Mouse (Mus musculus) stomach, embryonic 15.5 days (tissue): Measurements from ENCODE around the gene Lsamp. TPM values are rescaled to one million over a fixed set of nuclear protein-coding genes. Genes with fewer than 3 reads are reported as not detected.

Source experiments
- ATAC-seq: fragments of 200-750 bp; cut with Nextera tagmentation; 2 replicates; pipeline ENCODE4 v1.8.0; 2017; ENCODE audit warnings: low read depth, moderate number of reproducible peaks, moderate TSS enrichment; ENCODE audit not compliant: insufficient read depth, low FRiP score
- H3K27ac ChIP-seq: fragments of 300-500 bp; sonication (generic); 2 replicates; pipeline ENCODE4 v1.5.1; 2015; ENCODE audit warnings: mild to moderate bottlenecking, inconsistent platforms
- H3K27me3 ChIP-seq: fragments of 300-500 bp; sonication (generic); replicated peaks from 2 replicates; pipeline ENCODE4 v1.6.1; 2015; ENCODE audit warnings: inconsistent platforms
- H3K36me3 ChIP-seq: fragments of 300-500 bp; sonication (generic); 2 replicates; pipeline ENCODE4 v1.6.1; 2015; ENCODE audit warnings: inconsistent platforms
- H3K4me1 ChIP-seq: fragments of 300-500 bp; sonication (generic); 2 replicates; pipeline ENCODE4 v1.6.1; 2015; ENCODE audit warnings: inconsistent platforms
- H3K4me2 ChIP-seq: fragments of 300-500 bp; sonication (generic); 2 replicates; pipeline ENCODE4 v1.6.1; 2015; ENCODE audit warnings: mild to moderate bottlenecking, inconsistent platforms
- H3K4me3 ChIP-seq: fragments of 300-500 bp; sonication (generic); replicated peaks from 2 replicates; pipeline ENCODE4 v1.5.1; 2015; ENCODE audit warnings: inconsistent platforms
- H3K9ac ChIP-seq: fragments of 300-500 bp; sonication (generic); 2 replicates; pipeline ENCODE4 v1.6.1; 2015; ENCODE audit warnings: inconsistent platforms
- H3K9me3 ChIP-seq: fragments of 300-500 bp; sonication (generic); 2 replicates; pipeline ENCODE4 v1.6.1; 2016; ENCODE audit warnings: inconsistent platforms
- WGBS: fragments of 180-500 bp; shearing (Covaris S2); methylation state at CpG from one replicate; pipeline ENCODE4 v1.1.7; 2015; 5-methylcytosine and 5-hydroxymethylcytosine counted together
- polyA plus RNA-seq: library from polyadenylated mRNA; unstranded; fragments of >200 nt; fragmentation: Nextera tagmentation; extraction: Ambion mirVana; gene quantifications from 2 replicates; pipeline ENCODE4 v1.2.1, GENCODE M21; 2015

Gene Lsamp
- polyA plus RNA-seq, 1 experiment from 2014 or later, result 8.5 TPM

DNA sequence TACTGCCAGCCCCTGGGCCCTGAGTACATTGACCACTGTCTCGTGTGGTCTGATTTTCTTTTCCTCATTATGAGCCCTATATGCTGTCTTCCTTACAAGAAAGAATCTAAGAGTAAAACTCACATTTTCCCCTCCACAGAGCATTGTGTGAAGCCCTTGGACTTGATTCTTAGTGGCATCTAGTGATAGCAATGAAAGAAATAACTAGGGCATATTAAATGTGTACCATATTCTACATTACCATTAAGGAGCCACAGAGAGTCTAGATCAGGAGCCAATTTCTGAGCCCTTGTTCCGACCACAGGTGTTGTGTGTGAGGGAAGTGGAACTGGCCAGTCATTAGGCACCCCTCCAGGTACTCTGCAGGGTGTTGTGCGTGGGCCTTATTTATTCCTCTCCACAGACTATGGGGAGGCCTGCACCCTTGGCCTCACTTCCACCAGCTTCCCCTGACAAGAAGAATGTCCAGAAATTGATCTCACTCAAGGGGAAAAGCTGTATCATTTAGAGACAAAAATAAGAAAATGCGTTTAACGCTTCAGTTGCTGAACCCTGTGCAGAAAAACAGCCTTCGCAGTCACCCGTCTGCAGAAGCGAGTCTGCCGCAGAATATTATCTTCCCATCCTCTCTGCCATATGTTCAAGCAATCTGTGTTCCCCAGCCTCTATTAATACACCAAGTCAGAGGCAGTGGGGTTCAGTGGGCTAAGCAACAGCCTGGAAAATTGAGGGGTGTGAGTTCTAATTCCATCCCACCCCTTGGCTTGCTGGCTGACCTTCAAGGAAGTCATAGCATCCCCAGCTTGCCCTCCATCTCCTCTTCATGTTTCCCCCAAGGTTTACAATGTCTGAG is 2032.9 kb downstream of the Lsamp start:
- Histone ChIP-seq H3K4me3 (no peak overlapping the region), H3K9ac (no peak overlapping the region), H3K27ac (no peak overlapping the region), H3K4me1 (no peaks in the 10 kb centered on the region), H3K27me3 (no peaks in the 10 kb centered on the region), H3K4me2 (no peak overlapping the region), H3K9me3 (no peaks in the 10 kb centered on the region), H3K36me3 (no peaks in the 10 kb centered on the region)
- no peak for ATAC-seq
- 87% methylated on average over 9 of the region's 9 CpGs for WGBS

DNA sequence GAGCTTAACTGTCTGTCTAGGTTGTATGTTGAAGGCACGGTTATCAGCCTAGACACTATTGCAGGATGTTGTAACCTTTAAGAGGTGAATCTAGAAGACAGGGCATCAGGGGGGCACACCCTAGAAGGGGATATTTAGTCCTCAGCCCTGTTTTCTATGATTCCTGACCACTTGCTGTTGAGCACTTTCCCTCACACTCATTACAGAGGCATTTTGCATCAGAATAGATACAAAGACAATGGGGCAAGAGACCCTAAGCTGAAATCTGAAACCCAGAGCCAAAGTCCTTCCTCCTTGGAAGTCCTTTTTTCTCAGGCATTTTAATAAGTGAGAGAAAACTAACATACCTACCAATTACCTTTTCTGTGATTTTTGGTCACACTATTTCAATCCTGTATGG is 2038.4 kb downstream of the Lsamp start:
- H3K4me3 ChIP-seq, result no peak overlapping the region
- H3K4me1 ChIP-seq, result no peaks in the 10 kb centered on the region
- no peaks in the 10 kb centered on the region for H3K27me3 ChIP-seq
- H3K27ac ChIP-seq, result no peak overlapping the region
- no peaks in the 10 kb centered on the region for H3K36me3 ChIP-seq
- no peaks in the 10 kb centered on the region for H3K9me3 ChIP-seq
- 68% methylated on average over 1 of the region's 1 CpGs for WGBS
- H3K9ac ChIP-seq, result no peak overlapping the region
- no peak overlapping the region for H3K4me2 ChIP-seq
- no peak for ATAC-seq

DNA sequence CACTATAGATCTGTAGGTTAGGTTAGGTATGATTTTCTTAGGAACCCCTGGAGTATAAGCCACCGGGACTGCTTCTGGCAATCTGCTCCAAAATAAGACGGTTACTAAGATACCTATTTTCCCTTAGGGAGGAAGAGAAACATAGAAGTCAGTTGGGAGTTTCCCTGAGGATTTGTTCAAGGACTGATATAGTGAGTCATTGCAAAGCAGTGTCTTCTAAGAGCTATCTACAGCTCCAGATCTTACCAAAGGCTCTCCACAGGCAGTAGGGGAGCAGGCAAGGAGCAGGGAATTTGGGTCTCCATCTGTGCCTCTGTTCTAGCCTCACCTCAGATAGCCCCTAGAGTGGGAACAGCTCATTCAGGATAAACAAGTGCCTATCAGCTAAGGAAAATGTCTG is 2047.9 kb downstream of the Lsamp start:
- 81% methylated on average over 2 of the region's 2 CpGs for WGBS
- Histone ChIP-seq H3K4me3 (no peak overlapping the region), H3K36me3 (no peaks in the 10 kb centered on the region), H3K4me2 (no peak overlapping the region), H3K9me3 (no peaks in the 10 kb centered on the region), H3K27me3 (no peaks in the 10 kb centered on the region), H3K27ac (no peak overlapping the region), H3K4me1 (no peaks in the 10 kb centered on the region), H3K9ac (no peak overlapping the region)
- ATAC-seq, result no peak

DNA sequence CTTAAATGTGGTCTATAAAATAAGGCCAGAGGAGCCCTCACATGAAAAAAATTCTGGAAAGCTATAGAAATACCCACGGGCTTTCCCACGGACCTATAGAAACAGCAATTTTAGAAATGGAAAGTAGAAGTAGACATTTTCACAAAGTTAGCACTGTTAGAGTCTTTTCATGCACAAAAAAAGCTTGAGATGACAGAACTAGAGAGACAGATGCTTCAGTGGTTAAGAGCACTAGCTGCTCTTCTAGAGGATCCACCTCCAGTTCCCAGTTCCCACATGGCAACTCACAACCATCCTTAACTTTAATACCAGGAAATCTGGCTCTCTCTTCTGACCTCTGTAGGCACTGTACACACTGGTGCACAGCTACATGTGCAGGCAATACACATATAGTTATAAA is 2049.3 kb downstream of the Lsamp start:
- Histone ChIP-seq H3K27me3 (no peaks in the 10 kb centered on the region), H3K9ac (no peak overlapping the region), H3K9me3 (no peaks in the 10 kb centered on the region), H3K4me1 (no peaks in the 10 kb centered on the region), H3K4me3 (no peak overlapping the region), H3K27ac (no peak overlapping the region), H3K36me3 (no peaks in the 10 kb centered on the region), H3K4me2 (no peak overlapping the region)
- WGBS, result 68% methylated on average over 2 of the region's 2 CpGs
- no peak for ATAC-seq

DNA sequence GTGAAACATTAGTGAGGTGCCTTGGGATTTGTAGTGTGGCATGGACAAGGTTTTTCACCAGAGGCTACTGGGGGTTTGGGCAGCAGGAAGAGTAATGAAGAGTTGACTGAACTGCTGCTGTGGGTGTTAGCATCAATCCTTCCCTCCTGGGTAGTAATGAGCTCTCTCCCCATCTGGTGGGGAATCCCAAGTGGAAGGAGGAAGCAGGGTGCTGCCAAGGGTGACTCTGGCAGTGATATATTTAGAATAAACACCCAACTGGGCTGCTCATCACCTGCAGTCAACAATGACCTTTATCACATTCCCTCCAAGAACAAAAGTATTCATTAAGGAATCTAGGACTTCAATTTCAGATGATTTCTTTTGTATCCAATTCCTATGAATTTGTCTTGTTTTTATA is 2064.0 kb downstream of the Lsamp start:
- Histone ChIP-seq H3K27me3 (no peaks in the 10 kb centered on the region), H3K4me3 (no peak overlapping the region), H3K4me2 (no peak overlapping the region), H3K36me3 (no peaks in the 10 kb centered on the region), H3K27ac (no peak overlapping the region), H3K9ac (no peak overlapping the region), H3K4me1 (no peaks in the 10 kb centered on the region), H3K9me3 (no peaks in the 10 kb centered on the region)
- no peak for ATAC-seq

DNA sequence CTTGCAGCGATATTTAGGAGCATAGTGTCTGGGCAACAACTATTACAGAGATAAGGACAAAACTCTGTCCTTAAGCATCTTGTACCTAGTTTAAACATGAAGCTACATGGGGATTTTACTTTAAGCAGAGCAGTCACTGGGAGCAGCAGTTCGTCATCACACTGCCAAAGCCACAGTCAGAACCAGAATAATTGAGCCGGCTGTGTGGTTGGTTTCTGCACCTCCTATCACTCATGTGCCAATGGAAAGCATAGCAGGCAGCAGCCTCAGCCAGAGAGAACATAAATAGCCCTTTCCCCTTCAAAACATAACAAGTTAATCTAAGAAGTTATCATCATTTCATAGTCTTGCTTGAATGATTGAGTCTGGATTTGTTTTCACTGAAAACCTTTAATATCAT is 2075.8 kb downstream of the Lsamp start:
- no peaks in the 10 kb centered on the region for H3K27me3 ChIP-seq
- H3K9ac ChIP-seq, result no peak overlapping the region
- 58% methylated on average over 3 of the region's 3 CpGs for WGBS
- no peaks in the 10 kb centered on the region for H3K9me3 ChIP-seq
- ATAC-seq, result no peak
- no peak overlapping the region for H3K4me2 ChIP-seq
- H3K4me1 ChIP-seq, result no peaks in the 10 kb centered on the region
- no peak overlapping the region for H3K4me3 ChIP-seq
- H3K36me3 ChIP-seq, result no peaks in the 10 kb centered on the region
- no peak overlapping the region for H3K27ac ChIP-seq

DNA sequence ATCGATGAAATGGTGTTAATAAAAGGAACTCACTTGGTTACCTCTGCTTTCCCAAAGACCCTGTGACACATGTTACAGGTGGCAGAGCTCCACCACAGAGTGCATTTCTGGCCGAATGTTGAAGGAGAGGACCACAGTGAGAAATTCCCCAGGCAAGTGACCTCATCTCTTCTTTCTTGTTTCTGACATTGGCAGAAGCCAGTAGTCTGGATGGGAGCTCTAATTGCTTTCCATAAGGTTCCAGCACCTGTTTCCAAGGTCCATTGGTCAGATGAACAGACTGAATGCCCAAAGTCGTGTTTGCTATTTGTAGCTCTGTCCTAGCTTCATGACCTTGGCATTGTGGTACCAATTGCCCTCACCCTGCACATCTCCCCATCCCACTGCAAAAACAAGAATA is 2090.2 kb downstream of the Lsamp start:
- no peak overlapping the region for H3K27ac ChIP-seq
- no peaks in the 10 kb centered on the region for H3K9me3 ChIP-seq
- H3K36me3 ChIP-seq, result no peaks in the 10 kb centered on the region
- WGBS, result 71% methylated on average over 3 of the region's 3 CpGs
- H3K4me1 ChIP-seq, result no peaks in the 10 kb centered on the region
- H3K4me2 ChIP-seq, result no peak overlapping the region
- ATAC-seq, result no peak
- H3K27me3 ChIP-seq, result no peaks in the 10 kb centered on the region
- no peak overlapping the region for H3K4me3 ChIP-seq
- H3K9ac ChIP-seq, result no peak overlapping the region

DNA sequence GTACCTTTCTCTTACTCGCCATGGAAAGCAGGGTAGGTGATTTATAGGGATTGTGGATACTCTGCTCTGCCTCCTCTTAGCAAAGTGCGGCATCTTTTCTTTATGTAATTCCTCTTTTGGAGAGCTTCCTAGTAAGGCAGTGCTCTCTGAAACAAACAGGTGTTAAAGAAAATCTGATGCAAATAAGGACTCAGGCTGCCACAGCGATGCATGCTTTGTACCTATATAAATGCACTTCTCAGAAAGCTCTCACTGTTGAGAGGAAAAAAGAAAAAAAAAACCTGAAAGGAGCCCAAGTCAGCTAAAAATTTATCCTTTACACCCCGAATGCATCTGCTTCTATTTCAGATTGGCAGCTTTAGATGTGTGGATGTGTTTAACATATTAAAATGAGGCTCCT is 2095.4 kb downstream of the Lsamp start:
- H3K4me3 ChIP-seq, result no peak overlapping the region
- H3K27ac ChIP-seq, result no peak overlapping the region
- no peak overlapping the region for H3K9ac ChIP-seq
- no peak overlapping the region for H3K4me2 ChIP-seq
- 76% methylated on average over 4 of the region's 4 CpGs for WGBS
- no peaks in the 10 kb centered on the region for H3K36me3 ChIP-seq
- H3K9me3 ChIP-seq, result no peaks in the 10 kb centered on the region
- H3K4me1 ChIP-seq, result no peaks in the 10 kb centered on the region
- ATAC-seq, result no peak
- no peaks in the 10 kb centered on the region for H3K27me3 ChIP-seq

DNA sequence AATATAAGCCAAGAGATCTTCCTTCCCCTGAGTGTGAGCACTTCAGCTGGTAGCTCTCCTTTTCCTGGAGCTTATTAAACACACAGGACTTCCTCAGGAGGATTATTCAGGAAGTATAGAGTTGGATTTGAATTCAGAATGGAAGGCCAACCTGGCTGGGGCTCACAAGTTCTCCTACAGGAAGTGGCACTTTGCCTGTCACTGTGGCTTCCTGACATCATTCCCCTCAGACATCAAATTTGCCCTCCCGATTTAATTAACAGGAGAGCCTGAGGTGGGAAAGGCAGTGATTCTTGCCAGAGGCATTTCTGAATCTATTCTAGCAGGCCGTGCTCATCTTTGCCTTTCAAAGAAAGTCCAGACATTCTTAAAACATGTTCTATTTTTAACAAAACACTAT is 2097.4 kb downstream of the Lsamp start:
- WGBS, result 56% methylated on average over 2 of the region's 2 CpGs
- Histone ChIP-seq H3K36me3 (no peaks in the 10 kb centered on the region), H3K4me2 (no peak overlapping the region), H3K9me3 (no peaks in the 10 kb centered on the region), H3K27ac (no peak overlapping the region), H3K4me1 (no peaks in the 10 kb centered on the region), H3K27me3 (no peaks in the 10 kb centered on the region), H3K4me3 (no peak overlapping the region), H3K9ac (no peak overlapping the region)
- no peak for ATAC-seq

DNA sequence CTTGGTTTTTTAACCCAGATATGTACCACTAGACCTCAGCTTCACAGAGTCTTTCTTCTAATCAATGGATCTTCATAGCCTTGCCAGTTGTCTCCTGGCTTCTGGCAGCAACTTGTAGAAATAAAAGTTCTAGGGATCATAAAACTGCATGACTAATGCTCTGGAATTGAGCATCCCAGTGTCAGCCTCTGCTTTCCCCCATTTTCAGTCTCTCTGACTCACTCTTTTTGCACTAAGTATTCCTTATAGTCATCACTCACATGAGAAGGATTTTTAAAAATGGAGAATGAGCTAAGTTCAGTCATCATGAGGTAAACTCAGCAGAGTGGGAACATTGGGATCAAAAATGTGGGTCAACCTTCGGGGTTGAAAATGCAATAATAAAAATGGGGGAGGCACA is 2113.3 kb downstream of the Lsamp start:
- H3K4me2 ChIP-seq, result no peak overlapping the region
- no peaks in the 10 kb centered on the region for H3K9me3 ChIP-seq
- no peaks in the 10 kb centered on the region for H3K27me3 ChIP-seq
- no peak overlapping the region for H3K4me3 ChIP-seq
- no peak for ATAC-seq
- H3K27ac ChIP-seq, result no peak overlapping the region
- no peaks in the 10 kb centered on the region for H3K4me1 ChIP-seq
- no peak overlapping the region for H3K9ac ChIP-seq
- H3K36me3 ChIP-seq, result no peaks in the 10 kb centered on the region
- WGBS, result 81% methylated on average over 1 of the region's 1 CpGs

DNA sequence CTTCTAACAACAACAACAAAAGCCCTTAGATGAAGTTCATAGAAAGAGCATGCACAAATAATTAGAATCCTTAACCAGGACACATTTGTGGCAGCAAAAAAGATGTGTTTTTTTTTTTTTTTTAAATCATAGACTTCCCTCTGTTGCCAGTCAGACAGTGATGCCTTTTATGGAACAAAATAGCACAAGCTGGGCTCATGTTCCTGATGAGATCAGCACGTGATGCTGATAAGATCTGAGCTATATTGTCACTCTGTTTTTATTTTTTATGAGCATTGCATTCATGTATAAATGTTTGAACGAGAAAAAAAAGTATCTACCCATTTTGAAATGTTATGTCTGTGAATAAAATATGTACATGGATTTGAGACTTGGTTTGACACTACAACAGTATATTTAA is 2118.0 kb downstream of the Lsamp start:
- no peaks in the 10 kb centered on the region for H3K36me3 ChIP-seq
- WGBS, result 25% methylated on average over 2 of the region's 2 CpGs
- no peaks in the 10 kb centered on the region for H3K27me3 ChIP-seq
- H3K4me1 ChIP-seq, result no peaks in the 10 kb centered on the region
- H3K27ac ChIP-seq, result no peak overlapping the region
- no peak for ATAC-seq
- H3K4me2 ChIP-seq, result no peak overlapping the region
- no peak overlapping the region for H3K4me3 ChIP-seq
- no peaks in the 10 kb centered on the region for H3K9me3 ChIP-seq
- no peak overlapping the region for H3K9ac ChIP-seq

DNA sequence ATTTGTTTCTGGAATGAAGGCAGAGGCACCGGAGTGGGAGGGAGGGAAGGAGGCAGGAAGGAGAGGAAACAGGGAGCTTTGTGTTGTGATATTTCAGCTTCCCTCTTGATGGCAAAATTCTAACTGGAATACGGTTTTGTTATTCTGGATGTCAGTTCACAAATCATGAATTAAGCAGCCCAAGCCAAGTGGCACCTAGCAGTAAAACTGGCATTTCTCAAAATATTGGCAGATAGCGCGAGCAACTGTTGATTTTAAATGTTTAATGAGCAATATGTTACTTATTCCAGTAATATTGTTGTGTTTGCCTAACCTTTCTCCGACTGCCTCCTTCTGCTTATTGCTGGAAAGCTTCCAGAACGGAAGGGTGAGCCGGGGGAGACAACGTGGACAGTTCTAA is 2118.5 kb downstream of the Lsamp start:
- Histone ChIP-seq H3K27me3 (no peaks in the 10 kb centered on the region), H3K9ac (no peak overlapping the region), H3K27ac (no peak overlapping the region), H3K4me2 (peak overlapping the region; percentile 4; the same call in 1 of the 2 replicates), H3K4me3 (no peak overlapping the region), H3K9me3 (no peaks in the 10 kb centered on the region), H3K36me3 (no peaks in the 10 kb centered on the region), H3K4me1 (no peaks in the 10 kb centered on the region)
- ATAC-seq, result no peak
- 25% methylated on average over 8 of the region's 8 CpGs for WGBS

DNA sequence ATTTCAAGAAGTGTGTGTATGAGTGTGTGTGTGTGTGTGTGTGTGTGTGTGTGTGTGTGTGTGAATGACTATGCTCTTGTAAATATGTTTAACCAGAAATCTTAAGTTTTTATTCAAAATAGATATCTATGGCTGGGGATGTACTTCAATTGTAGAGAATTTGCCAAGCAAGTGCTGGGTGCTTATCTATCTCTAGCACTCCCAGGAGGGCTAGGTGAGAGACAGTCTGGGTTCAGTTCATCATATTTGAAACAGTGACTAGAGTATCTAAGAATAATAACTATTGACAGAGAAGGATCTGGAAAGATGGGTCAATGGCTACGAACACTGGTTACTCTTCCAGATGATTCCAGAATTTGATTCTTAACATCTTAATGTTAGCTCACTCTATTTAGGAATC is 2128.1 kb downstream of the Lsamp start:
- 85% methylated on average over 1 of the region's 1 CpGs for WGBS
- no peaks in the 10 kb centered on the region for H3K4me1 ChIP-seq
- H3K36me3 ChIP-seq, result no peaks in the 10 kb centered on the region
- H3K27ac ChIP-seq, result no peak overlapping the region
- H3K9me3 ChIP-seq, result no peaks in the 10 kb centered on the region
- no peak overlapping the region for H3K9ac ChIP-seq
- ATAC-seq, result no peak
- H3K4me2 ChIP-seq, result no peak overlapping the region
- H3K27me3 ChIP-seq, result no peaks in the 10 kb centered on the region
- no peak overlapping the region for H3K4me3 ChIP-seq
